In genomic region chr1:67464203-67464602, GRCm38 (mm10) we compare ENCODE assay signal across 26 mouse cellular contexts.
"Had no signal": no experiment of that assay in that cellular context is flagged by ENCODE, and none has a peak within 500 bp of the region (broad histone marks: within the 10 kb centered on the region; RNA-seq: fewer than 3 reads in every experiment).

No protein-coding gene starts in this region.

- H3K9ac ChIP-seq: heart, embryonic 12.5 days; hindbrain, embryonic 12.5 days; hindbrain, embryonic 14.5 days; intestine, embryonic 15.5 days; kidney, embryonic 15.5 days; limb, embryonic 13.5 days; limb, embryonic 15.5 days had no signal

- H3K4me1 ChIP-seq: hindbrain, embryonic 10.5 days; hindbrain, embryonic 12.5 days; intestine, embryonic 15.5 days; kidney, embryonic 15.5 days; limb, embryonic 15.5 days had no signal

- H3K27me3 ChIP-seq: heart, embryonic 12.5 days; hindbrain, embryonic 12.5 days; intestine, embryonic 15.5 days; kidney, embryonic 15.5 days; limb, embryonic 13.5 days; limb, embryonic 15.5 days had no signal

- ATAC-seq: hindbrain, embryonic 16.5 days; inflammation-experienced regulatory T-cells, adult 6 months; intestine, embryonic 15.5 days; intestine, postnatal 0 days had no signal

- H3K4me2 ChIP-seq: heart, embryonic 12.5 days; hindbrain, embryonic 12.5 days; hindbrain, embryonic 14.5 days; intestine, embryonic 15.5 days; kidney, embryonic 15.5 days; limb, embryonic 13.5 days; limb, embryonic 15.5 days had no signal

- H3K9me3 ChIP-seq: heart, embryonic 10.5 days; hindbrain, embryonic 10.5 days; hindbrain, embryonic 12.5 days; intestine, embryonic 15.5 days; kidney, embryonic 15.5 days; limb, embryonic 13.5 days; limb, embryonic 15.5 days had no signal

- DNase-seq: gastrocnemius, adult 2 months; gastrocnemius, postnatal 10 days; gastrocnemius, postnatal 25 days; heart, adult 18-20 months; heart, postnatal 10 days; heart, postnatal 4 days; kidney, adult 18-20 months; kidney, adult 9 months; kidney, postnatal 14 days; kidney, postnatal 36 days; layer of hippocampus, adult 9-11 months; layer of hippocampus, postnatal 36 days; left cerebral cortex, postnatal 4 days had no signal

- H3K36me3 ChIP-seq: heart, embryonic 10.5 days; heart, embryonic 12.5 days; hindbrain, embryonic 10.5 days; hindbrain, embryonic 12.5 days; intestine, embryonic 15.5 days; kidney, embryonic 15.5 days; limb, embryonic 13.5 days; limb, embryonic 15.5 days had no signal

- H3K27ac ChIP-seq: gastrocnemius, adult 2 months; heart, embryonic 10.5 days; hindbrain, embryonic 10.5 days; hindbrain, embryonic 12.5 days; hindbrain, embryonic 14.5 days; intestine, embryonic 15.5 days; kidney, embryonic 15.5 days; kidney, postnatal 0 days; limb, embryonic 13.5 days; limb, embryonic 15.5 days had no signal

- H3K4me3 ChIP-seq: gastrocnemius, adult 2 months; heart, embryonic 10.5 days; heart, embryonic 12.5 days; hindbrain, embryonic 10.5 days; hindbrain, embryonic 12.5 days; intestine, embryonic 15.5 days; kidney, embryonic 15.5 days; limb, embryonic 13.5 days; limb, embryonic 15.5 days had no signal
